Mouse (Mus musculus): ENCODE measurements around the gene Prr23a1.

Gene Prr23a1

DNA sequence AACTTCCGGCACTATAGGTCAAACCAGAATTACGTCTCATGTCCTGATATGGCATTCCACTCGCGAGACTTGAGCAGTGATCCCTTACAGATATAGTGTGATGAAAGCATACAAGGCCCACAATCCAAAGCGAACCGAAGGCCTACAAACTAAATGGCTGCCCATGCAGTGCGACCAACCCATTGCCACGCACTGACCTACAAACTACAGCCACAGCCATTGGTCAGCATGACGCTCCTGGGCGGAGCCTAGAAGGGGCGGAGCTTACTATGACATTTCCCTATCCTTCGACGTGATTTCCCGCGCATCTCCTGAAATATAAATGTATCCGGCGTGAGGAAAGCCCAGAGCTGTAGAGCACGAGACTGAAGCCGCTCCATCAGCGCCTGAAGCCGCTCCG lies at the start of gene Prr23a1:
TSS of gene Prr23a1 (plus strand) at position 387 of the 400 bp plus-strand sequence.
- no peak for DNase-seq (ENCODE audit: low spot score in 2 of 2)

GRCm38 (mm10) chr9:98799021-98799420 lies 43.3 kb upstream of the Prr23a1 start:
- DNase-seq (ENCODE audit: low spot score in 2 of 2): no peak

- no peak for DNase-seq (ENCODE audit: low spot score in 2 of 2)
These were observed 38.3 kb upstream of the Prr23a1 start for GRCm38 (mm10) chr9:98803971-98804370.

- no peak for DNase-seq (ENCODE audit: low spot score in 2 of 2)
These were observed 36.8 kb upstream of the Prr23a1 start for GRCm38 (mm10) chr9:98805511-98805910.

DNA sequence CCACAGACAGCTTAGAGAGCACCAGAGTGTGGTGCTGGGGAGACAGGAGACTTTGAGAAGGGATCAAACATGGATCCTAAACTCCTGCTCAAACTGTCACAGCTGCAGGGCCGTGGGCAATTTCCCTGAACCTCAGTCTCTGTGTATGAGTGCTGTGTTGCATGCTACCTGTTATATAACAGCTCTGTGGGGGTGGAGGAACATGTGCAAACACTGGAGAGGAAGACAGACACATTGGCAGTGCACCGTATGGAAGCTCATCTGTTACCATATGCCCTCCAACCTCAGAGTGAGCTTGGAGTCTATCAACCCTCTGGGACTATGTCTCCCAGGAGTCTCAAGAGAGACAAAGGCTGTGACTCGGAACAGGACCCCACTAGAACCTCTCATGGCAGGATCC lies 36.4 kb upstream of the Prr23a1 start:
- DNase-seq (ENCODE audit: low spot score in 2 of 2): no peak

GRCm38 (mm10) chr9:98807631-98808030 lies 34.7 kb upstream of the Prr23a1 start:
- no peak for DNase-seq (ENCODE audit: low spot score in 2 of 2)

GRCm38 (mm10) chr9:98809526-98809925 lies 32.8 kb upstream of the Prr23a1 start:
- peak; percentile 50 to 70 for DNase-seq (ENCODE audit: low spot score in 2 of 2)

DNA sequence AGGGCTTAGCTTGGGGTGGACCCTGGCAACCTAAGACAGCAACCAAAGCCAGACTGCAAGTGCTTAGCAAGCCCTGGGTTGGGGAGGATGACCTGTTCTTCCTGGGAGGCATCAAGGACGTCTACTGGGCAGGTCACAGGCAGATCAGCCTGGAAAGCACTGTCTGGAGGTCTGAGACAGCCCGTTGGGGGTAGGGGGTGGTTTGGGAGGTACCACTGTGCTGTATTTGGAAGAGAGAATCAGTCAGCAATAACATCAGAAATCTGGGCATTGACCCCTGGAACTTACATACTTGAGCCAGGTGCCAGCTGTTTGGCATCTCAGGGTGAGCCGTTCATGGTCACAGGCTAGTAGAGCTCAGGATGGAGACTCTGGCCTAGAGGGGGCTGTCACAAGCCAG lies 26.2 kb upstream of the Prr23a1 start:
- DNase-seq (ENCODE audit: low spot score in 2 of 2): no peak

- DNase-seq (ENCODE audit: low spot score in 2 of 2): no peak
These were observed 24.7 kb upstream of the Prr23a1 start for GRCm38 (mm10) chr9:98817592-98817991.

DNA sequence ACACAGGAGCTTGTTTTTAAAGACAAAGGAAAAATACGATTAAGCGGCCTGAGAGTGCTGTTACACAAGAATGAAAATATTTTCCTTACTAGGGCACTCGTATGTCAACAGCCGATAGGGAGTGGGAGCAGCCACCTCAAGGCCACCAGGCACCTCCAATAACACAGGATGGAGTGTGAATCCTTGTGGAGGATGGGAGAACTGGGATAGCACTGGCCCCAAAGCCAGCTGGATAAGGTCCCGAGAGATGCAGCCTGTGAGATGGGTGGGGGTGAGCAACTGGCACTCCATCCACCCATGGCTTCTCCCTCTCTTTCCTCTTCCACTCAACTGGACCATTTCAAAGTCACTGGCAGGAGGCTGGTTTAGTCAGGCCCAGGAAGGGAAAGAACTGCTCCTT lies 23.3 kb upstream of the Prr23a1 start:
- no peak for DNase-seq (ENCODE audit: low spot score in 2 of 2)

DNA sequence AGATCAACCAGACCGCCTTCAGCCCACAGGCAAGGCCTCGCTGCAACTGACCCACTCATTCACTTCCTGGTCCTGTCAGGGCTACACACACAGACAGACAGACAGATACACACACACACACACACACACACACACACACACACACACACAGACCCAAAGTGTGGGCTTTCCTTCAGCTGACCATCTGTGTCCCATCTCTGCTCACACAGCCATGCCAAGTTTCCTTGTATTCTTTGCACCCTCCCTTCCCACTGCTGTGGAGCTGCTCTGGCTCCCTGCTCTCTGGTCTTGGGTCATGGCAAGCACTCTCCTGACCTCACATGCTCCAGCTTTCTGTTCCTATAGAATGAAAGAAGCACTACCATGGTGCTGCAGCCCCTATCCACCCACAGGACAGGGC lies 22.8 kb upstream of the Prr23a1 start:
- no peak for DNase-seq (ENCODE audit: low spot score in 2 of 2)

DNA sequence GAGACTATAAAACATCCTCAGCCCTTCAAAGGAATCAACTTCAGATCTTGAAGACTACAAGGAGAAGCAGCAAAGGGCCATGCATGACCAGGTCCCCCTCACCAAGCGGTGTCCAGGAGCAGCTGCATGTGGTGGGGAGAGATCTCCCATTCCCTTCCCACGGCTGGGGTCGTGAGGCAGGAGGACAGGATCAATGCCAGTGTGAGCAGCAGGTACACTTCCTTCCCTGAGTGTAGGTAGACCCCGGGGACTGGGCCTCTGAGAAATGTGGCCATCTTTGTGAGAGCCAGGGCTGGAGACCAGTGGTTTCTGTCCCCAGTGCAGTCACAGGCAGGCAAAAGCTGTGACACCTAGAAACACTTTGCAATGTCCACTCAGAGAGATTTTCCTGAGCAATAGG lies 21.8 kb upstream of the Prr23a1 start:
- DNase-seq (ENCODE audit: low spot score in 2 of 2): no peak

DNA sequence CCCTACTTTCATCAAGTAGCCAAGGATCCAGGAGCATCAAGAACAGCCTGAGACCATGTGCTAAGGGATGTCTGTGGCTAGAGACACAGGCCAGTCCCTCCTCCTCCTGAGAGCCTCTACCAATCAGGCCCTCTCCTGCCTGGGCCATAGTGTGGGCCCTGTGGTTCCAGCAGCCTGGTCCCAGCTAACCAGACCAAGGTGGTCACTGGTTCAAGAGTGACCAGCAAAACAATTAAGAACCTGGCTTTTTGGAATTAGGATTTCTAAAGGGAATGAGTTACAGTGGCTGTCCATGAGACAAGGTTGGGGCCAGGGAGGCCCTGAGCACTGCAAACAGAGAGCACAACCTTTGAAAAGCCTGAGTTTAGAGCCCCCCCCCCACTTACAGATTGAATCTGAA lies 21.2 kb upstream of the Prr23a1 start:
- no peak for DNase-seq (ENCODE audit: low spot score in 2 of 2)

DNA sequence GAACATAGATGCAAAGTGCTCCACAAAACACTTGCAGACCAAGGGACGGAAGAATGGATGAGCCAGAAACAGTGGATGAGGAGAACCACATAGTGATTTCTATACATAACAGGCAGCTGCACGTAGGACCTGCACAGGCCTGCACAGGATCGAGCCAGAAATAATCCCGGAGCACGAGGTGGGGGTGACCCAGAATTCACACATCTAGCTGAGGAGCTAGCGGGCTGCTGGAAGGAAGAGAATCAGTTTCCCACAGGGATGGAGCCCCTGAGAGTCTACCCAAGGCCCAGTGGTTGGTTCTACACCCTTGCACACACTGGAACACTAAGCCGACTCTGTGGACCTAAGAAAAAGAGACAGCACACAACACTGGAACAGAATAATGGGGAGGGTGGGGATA lies 18.5 kb upstream of the Prr23a1 start:
- DNase-seq (ENCODE audit: low spot score in 2 of 2): no peak

GRCm38 (mm10) chr9:98829508-98829907 lies 12.8 kb upstream of the Prr23a1 start:
- no peak for DNase-seq (ENCODE audit: low spot score in 2 of 2)

GRCm38 (mm10) chr9:98837537-98838074 lies 4.7 kb upstream of the Prr23a1 start:
- DNase-seq (ENCODE audit: low spot score in 2 of 2): no peak

GRCm38 (mm10) chr9:98856210-98856609 lies 13.9 kb downstream of the Prr23a1 start, which contains the start of gene Prr23a2:
TSS of gene Prr23a2 (plus strand) at chr9:98856494.
- no peak for DNase-seq (ENCODE audit: low spot score in 2 of 2)

- no peak for DNase-seq (ENCODE audit: low spot score in 2 of 2)
These were observed 21.2 kb downstream of the Prr23a1 start for GRCm38 (mm10) chr9:98863463-98863862.

DNA sequence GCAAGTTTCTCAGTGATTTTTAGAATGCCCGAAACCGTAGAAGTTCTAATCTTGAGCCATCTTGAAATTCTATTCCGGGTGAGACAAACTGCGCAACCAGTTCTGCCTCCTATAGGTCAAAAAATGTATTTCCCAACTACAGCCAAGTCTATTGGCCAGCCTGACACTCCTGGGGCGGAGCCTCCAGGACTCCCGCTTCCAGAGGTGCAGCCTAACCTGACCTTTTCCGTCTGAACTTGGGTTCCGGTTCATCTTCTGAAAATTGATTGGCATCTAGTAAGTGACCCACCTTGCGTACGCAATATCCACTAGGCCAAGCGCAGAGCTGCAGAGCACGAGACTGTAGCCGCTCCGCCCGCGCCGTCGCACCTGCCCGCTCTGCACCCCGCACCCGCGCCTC lies 22.3 kb downstream of the Prr23a1 start, which contains the start of gene Prr23a3:
TSS of gene Prr23a3 (plus strand) at position 197 of the 400 bp plus-strand sequence.
- no peak for DNase-seq (ENCODE audit: low spot score in 2 of 2)
